Mouse (Mus musculus) megakaryocyte, embryonic 14.5 days (primary cell): ENCODE results near the gene Mier2.

ENCODE experiments used
- FLI1 ChIP-seq: IDR thresholded peaks from 2 replicates; pipeline ENCODE4 v1.6.1; 2012; ENCODE audit warnings: low read length, inconsistent platforms, mixed read lengths
- GATA1 ChIP-seq: IDR thresholded peaks from 3 replicates; pipeline ENCODE4 v1.6.1; 2012; ENCODE audit warnings: mixed read lengths, low read length, inconsistent platforms, borderline replicate concordance

- TF ChIP-seq GATA1, result no peak
- TF ChIP-seq FLI1, result no peak
Measured at GRCm38 (mm10) chr10:79524433-79524832, 30.6 kb downstream of the Mier2 start.
